Mouse (Mus musculus): Measurements from ENCODE around the gene Cd3d. TPM values are rescaled to one million over a fixed set of nuclear protein-coding genes. Genes with fewer than 3 reads are reported as not detected.
A peak's percentile ranks its signal among the peaks of the same experiment; 100 is the strongest.

Gene Cd3d
- polyA plus RNA-seq, 1 experiment from 2014 or later, result not detected

DNA sequence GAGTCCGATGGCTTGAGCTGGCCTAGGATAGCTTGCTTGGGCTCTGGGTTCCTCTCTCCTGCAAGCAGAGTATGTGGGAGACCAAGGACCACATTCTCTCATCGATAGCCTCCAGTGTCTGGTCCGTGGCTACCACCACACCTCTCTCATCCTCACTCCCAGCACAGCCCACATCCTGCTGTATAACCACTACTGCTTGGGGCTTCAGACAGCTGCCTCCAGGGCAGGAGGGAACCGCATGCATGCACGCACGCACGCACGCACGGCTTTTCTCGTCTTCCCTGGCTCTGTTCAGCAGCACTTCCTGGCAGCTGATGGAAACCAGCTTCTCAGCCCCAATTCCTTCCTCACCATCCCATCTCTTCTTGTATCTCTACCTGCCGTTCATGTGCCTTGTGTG, 16.6 kb downstream of the Cd3d start:
- Histone ChIP-seq H3K4me2 (ENCODE audit: low read depth, low read length) (no peak overlapping the region), H3K36me3 (ENCODE audit: control insufficient read depth, insufficient read depth, low read length) (no peaks in the 10 kb centered on the region), H3K9me3 (ENCODE audit: control insufficient read depth, low read length) (no peaks in the 10 kb centered on the region), H3K27ac (replicated peaks; ENCODE audit: low read depth, low read length) (no peak overlapping the region), H3K27me3 (replicated peaks; ENCODE audit: control insufficient read depth, insufficient read depth, low read length) (no peaks in the 10 kb centered on the region), H3K9ac (ENCODE audit: low read depth, low read length) (no peak overlapping the region), H3K4me1 (ENCODE audit: control insufficient read depth, insufficient read depth, low read length) (no peaks in the 10 kb centered on the region), H3K4me3 (ENCODE audit: low read depth, low read length) (no peak overlapping the region)
- DNase-seq (ENCODE audit: low spot score) (no peak), ATAC-seq (ENCODE audit: low read depth) (no peak)
- 56% methylated on average over 11 of the region's 11 CpGs for WGBS

GRCm38 (mm10) chr9:44999171-44999570, 17.6 kb downstream of the Cd3d start:
- ATAC-seq (ENCODE audit: low read depth), result no peak
- 66% methylated on average over 6 of the region's 6 CpGs for whole genome bisulfite sequencing

DNA sequence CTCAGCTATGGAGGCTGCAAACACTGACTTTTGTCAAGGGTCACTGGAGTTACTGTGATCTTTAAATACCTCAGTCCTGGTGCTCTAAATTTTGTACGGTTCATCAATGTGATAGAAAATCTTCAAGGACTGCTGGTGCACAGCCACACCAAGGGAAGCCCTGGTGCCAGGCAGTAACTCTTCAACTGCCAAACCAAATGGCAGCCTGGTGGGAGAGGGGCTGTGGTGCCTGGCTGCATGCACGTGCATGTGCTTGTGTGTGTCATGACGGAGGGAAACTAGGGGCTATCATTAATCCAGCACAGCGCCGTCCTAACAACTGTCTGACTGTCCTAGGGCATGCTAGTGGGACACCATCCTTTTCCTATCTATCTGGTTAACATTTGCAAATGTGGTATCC, 18.2 kb downstream of the Cd3d start:
- WGBS, result 72% methylated on average over 5 of the region's 5 CpGs
- Histone ChIP-seq H3K4me1 (ENCODE audit: control insufficient read depth, insufficient read depth, low read length) (no peaks in the 10 kb centered on the region), H3K4me3 (ENCODE audit: low read depth, low read length) (no peak overlapping the region), H3K36me3 (ENCODE audit: control insufficient read depth, insufficient read depth, low read length) (no peaks in the 10 kb centered on the region), H3K27ac (replicated peaks; ENCODE audit: low read depth, low read length) (no peak overlapping the region), H3K9me3 (ENCODE audit: control insufficient read depth, low read length) (no peaks in the 10 kb centered on the region), H3K4me2 (ENCODE audit: low read depth, low read length) (no peak overlapping the region), H3K9ac (ENCODE audit: low read depth, low read length) (no peak overlapping the region), H3K27me3 (replicated peaks; ENCODE audit: control insufficient read depth, insufficient read depth, low read length) (no peaks in the 10 kb centered on the region; the same call in 1 of the 2 replicates)
- ATAC-seq (ENCODE audit: low read depth) (peak; percentile 47; the same call in 1 of the 2 replicates), DNase-seq (ENCODE audit: low spot score) (no peak)

More at GRCm38 (mm10) chr9:44999171-44999570, 17.6 kb downstream of the Cd3d start:
- Histone ChIP-seq H3K4me2 (ENCODE audit: low read depth, low read length) (no peak overlapping the region), H3K36me3 (ENCODE audit: control insufficient read depth, insufficient read depth, low read length) (no peaks in the 10 kb centered on the region), H3K27me3 (replicated peaks; ENCODE audit: control insufficient read depth, insufficient read depth, low read length) (no peaks in the 10 kb centered on the region; the same call in 1 of the 2 replicates), H3K4me3 (ENCODE audit: low read depth, low read length) (no peak overlapping the region), H3K9ac (ENCODE audit: low read depth, low read length) (no peak overlapping the region), H3K4me1 (ENCODE audit: control insufficient read depth, insufficient read depth, low read length) (no peaks in the 10 kb centered on the region), H3K9me3 (ENCODE audit: control insufficient read depth, low read length) (no peaks in the 10 kb centered on the region), H3K27ac (replicated peaks; ENCODE audit: low read depth, low read length) (no peak overlapping the region)
- no peak for DNase-seq (ENCODE audit: low spot score)

- Histone ChIP-seq H3K4me3 (ENCODE audit: low read depth, low read length) (no peak overlapping the region), H3K36me3 (ENCODE audit: control insufficient read depth, insufficient read depth, low read length) (no peaks in the 10 kb centered on the region), H3K27ac (replicated peaks; ENCODE audit: low read depth, low read length) (no peak overlapping the region), H3K27me3 (replicated peaks; ENCODE audit: control insufficient read depth, insufficient read depth, low read length) (no peaks in the 10 kb centered on the region; the same call in 1 of the 2 replicates), H3K4me1 (ENCODE audit: control insufficient read depth, insufficient read depth, low read length) (no peaks in the 10 kb centered on the region), H3K9me3 (ENCODE audit: control insufficient read depth, low read length) (no peaks in the 10 kb centered on the region), H3K9ac (ENCODE audit: low read depth, low read length) (no peak overlapping the region), H3K4me2 (ENCODE audit: low read depth, low read length) (no peak overlapping the region)
- WGBS, result 66% methylated on average over 3 of the region's 3 CpGs
- peak; percentile 64 for DNase-seq (ENCODE audit: low spot score)
- peak; percentile 89; the same call in 1 of the 2 replicates for ATAC-seq (ENCODE audit: low read depth)
Measured at GRCm38 (mm10) chr9:45000249-45000648, 18.7 kb downstream of the Cd3d start.

GRCm38 (mm10) chr9:45007404-45007803, 25.8 kb downstream of the Cd3d start:
- Histone ChIP-seq H3K9me3 (ENCODE audit: control insufficient read depth, low read length) (no peaks in the 10 kb centered on the region), H3K4me2 (ENCODE audit: low read depth, low read length) (no peak overlapping the region), H3K27ac (replicated peaks; ENCODE audit: low read depth, low read length) (no peak overlapping the region), H3K4me1 (ENCODE audit: control insufficient read depth, insufficient read depth, low read length) (no peaks in the 10 kb centered on the region), H3K9ac (ENCODE audit: low read depth, low read length) (no peak overlapping the region), H3K36me3 (ENCODE audit: control insufficient read depth, insufficient read depth, low read length) (no peaks in the 10 kb centered on the region), H3K4me3 (ENCODE audit: low read depth, low read length) (no peak overlapping the region), H3K27me3 (replicated peaks; ENCODE audit: control insufficient read depth, insufficient read depth, low read length) (no peaks in the 10 kb centered on the region; the same call in 1 of the 2 replicates)
- WGBS, result 69% methylated on average over 12 of the region's 12 CpGs
- ATAC-seq (ENCODE audit: low read depth) (no peak), DNase-seq (ENCODE audit: low spot score) (no peak)

- Histone ChIP-seq H3K4me2 (ENCODE audit: low read depth, low read length) (no peak overlapping the region), H3K9ac (ENCODE audit: low read depth, low read length) (no peak overlapping the region), H3K36me3 (ENCODE audit: control insufficient read depth, insufficient read depth, low read length) (no peaks in the 10 kb centered on the region), H3K4me1 (ENCODE audit: control insufficient read depth, insufficient read depth, low read length) (no peaks in the 10 kb centered on the region), H3K27ac (replicated peaks; ENCODE audit: low read depth, low read length) (no peak overlapping the region), H3K4me3 (ENCODE audit: low read depth, low read length) (no peak overlapping the region), H3K27me3 (replicated peaks; ENCODE audit: control insufficient read depth, insufficient read depth, low read length) (no peaks in the 10 kb centered on the region; the same call in 1 of the 2 replicates), H3K9me3 (ENCODE audit: control insufficient read depth, low read length) (no peaks in the 10 kb centered on the region)
- DNase-seq (ENCODE audit: low spot score) (no peak), ATAC-seq (ENCODE audit: low read depth) (no peak)
- WGBS, result 73% methylated on average over 4 of the region's 4 CpGs
Measured at GRCm38 (mm10) chr9:45008342-45008741, 26.8 kb downstream of the Cd3d start.

DNA sequence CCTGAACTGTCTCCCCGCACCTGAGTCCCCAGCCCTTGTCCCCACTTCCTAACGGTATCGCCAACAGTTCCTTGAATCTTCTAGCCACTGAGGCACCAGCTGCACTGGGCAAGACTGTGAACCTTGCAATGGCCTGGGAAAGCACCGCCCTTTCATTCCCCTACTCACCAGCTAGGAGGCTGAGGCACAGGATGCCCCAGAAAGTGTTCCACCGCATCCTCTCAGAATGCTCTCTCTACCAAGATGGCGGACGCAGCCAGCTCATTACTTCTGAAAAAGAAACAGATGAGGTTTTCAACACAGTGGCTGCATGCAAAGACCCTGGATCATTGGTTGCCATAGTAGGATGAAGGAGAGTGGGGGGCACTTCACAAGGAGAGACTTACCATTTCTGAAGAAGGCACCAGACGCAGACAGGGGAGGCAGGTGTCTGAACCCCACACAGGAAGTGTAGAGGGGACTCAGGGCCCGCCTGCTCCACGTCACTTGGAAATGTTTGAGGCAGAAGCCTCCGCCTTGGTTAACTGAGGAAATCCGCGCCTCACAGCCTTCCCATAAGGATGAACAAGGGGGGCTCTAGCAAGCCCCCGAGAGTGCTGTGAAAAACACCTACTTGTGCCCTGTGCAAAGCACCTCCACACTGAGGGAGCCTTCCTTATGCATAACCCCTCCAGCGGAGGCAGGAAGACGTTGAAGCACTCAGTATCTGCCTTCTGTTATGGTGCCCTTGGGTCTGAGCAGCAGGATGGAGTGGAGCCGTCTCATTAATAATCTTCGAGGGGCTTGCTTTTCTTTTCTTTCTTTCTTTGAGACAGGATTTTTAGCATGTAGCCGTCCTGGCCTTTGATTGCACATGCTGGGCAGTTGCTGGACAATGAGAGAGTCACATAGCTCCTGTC, 27.8 kb downstream of the Cd3d start, which contains the start of gene Cd3e:
TSS of gene Cd3e (minus strand) at position 448 of the 899 bp plus-strand sequence.
- Histone ChIP-seq H3K4me1 (ENCODE audit: control insufficient read depth, insufficient read depth, low read length) (no peaks in the 10 kb centered on the region), H3K27ac (replicated peaks; ENCODE audit: low read depth, low read length) (no peak within 1 kb of the TSS), H3K9ac (ENCODE audit: low read depth, low read length) (no peak within 1 kb of the TSS), H3K36me3 (ENCODE audit: control insufficient read depth, insufficient read depth, low read length) (no peaks in the 10 kb centered on the region), H3K4me3 (ENCODE audit: low read depth, low read length) (no peak within 1 kb of the TSS), H3K27me3 (replicated peaks; ENCODE audit: control insufficient read depth, insufficient read depth, low read length) (no peaks in the 10 kb centered on the region), H3K9me3 (ENCODE audit: control insufficient read depth, low read length) (no peaks in the 10 kb centered on the region), H3K4me2 (ENCODE audit: low read depth, low read length) (no peak within 1 kb of the TSS)
- ATAC-seq (ENCODE audit: low read depth), result no peak
- 84% methylated on average over 19 of the region's 19 CpGs for WGBS
- no peak for DNase-seq (ENCODE audit: low spot score)

GRCm38 (mm10) chr9:45010461-45010860, 28.9 kb downstream of the Cd3d start:
- Histone ChIP-seq H3K9me3 (ENCODE audit: control insufficient read depth, low read length) (no peaks in the 10 kb centered on the region), H3K9ac (ENCODE audit: low read depth, low read length) (no peak overlapping the region), H3K4me3 (ENCODE audit: low read depth, low read length) (no peak overlapping the region), H3K27ac (replicated peaks; ENCODE audit: low read depth, low read length) (no peak overlapping the region), H3K36me3 (ENCODE audit: control insufficient read depth, insufficient read depth, low read length) (no peaks in the 10 kb centered on the region), H3K4me2 (ENCODE audit: low read depth, low read length) (no peak overlapping the region), H3K27me3 (replicated peaks; ENCODE audit: control insufficient read depth, insufficient read depth, low read length) (no peaks in the 10 kb centered on the region), H3K4me1 (ENCODE audit: control insufficient read depth, insufficient read depth, low read length) (no peaks in the 10 kb centered on the region)
- ATAC-seq (ENCODE audit: low read depth), result no peak
- DNase-seq (ENCODE audit: low spot score), result no peak
- WGBS, result 74% methylated on average over 4 of the region's 4 CpGs
